Mouse (Mus musculus): ENCODE data around the gene Ptprg. TPM values are rescaled to one million over a fixed set of nuclear protein-coding genes. Genes with fewer than 3 reads are reported as not detected.

Gene Ptprg
- polyA plus RNA-seq, 1 experiment from 2014 or later, result 47.5 TPM

GRCm38 (mm10) chr14:12113326-12113725 is 560.0 kb downstream of the Ptprg start:
- Histone ChIP-seq H3K27me3 (no peaks in the 10 kb centered on the region), H3K4me1 (replicated peaks) (0 out of 2 replicates have a peak, but pooled peaks cover 3% of the 10 kb centered on the region), H3K9ac (no peak overlapping the region), H3K27ac (no peak overlapping the region), H3K9me3 (no peaks in the 10 kb centered on the region), H3K4me2 (no peak overlapping the region), H3K4me3 (no peak overlapping the region), H3K36me3 (no peaks in the 10 kb centered on the region)
- 65% methylated on average over 5 of the region's 5 CpGs for WGBS
- no peak for ATAC-seq (ENCODE audit: low FRiP score)

GRCm38 (mm10) chr14:12114016-12114415 is 560.7 kb downstream of the Ptprg start:
- H3K36me3 ChIP-seq, result no peaks in the 10 kb centered on the region
- H3K27me3 ChIP-seq, result no peaks in the 10 kb centered on the region
- ATAC-seq (ENCODE audit: low FRiP score), result no peak
- no peak overlapping the region for H3K4me3 ChIP-seq
- H3K9me3 ChIP-seq, result no peaks in the 10 kb centered on the region
- no peak overlapping the region for H3K27ac ChIP-seq
- H3K4me2 ChIP-seq, result no peak overlapping the region
- no peak overlapping the region for H3K9ac ChIP-seq
- 87% methylated on average over 6 of the region's 6 CpGs for WGBS
- 0 out of 2 replicates have a peak, but pooled peaks cover 3% of the 10 kb centered on the region for H3K4me1 ChIP-seq (replicated peaks)

GRCm38 (mm10) chr14:12119260-12119659 is 565.9 kb downstream of the Ptprg start:
- no peak for ATAC-seq (ENCODE audit: low FRiP score)
- 70% methylated on average over 8 of the region's 8 CpGs for WGBS

GRCm38 (mm10) chr14:12121906-12122305 is 568.6 kb downstream of the Ptprg start:
- H3K9me3 ChIP-seq, result no peaks in the 10 kb centered on the region
- no peaks in the 10 kb centered on the region for H3K27me3 ChIP-seq
- H3K4me2 ChIP-seq, result no peak overlapping the region
- no peak overlapping the region for H3K9ac ChIP-seq
- peaks cover 6% of the 10 kb centered on the region for H3K36me3 ChIP-seq
- H3K4me3 ChIP-seq, result no peak overlapping the region
- no peak overlapping the region for H3K27ac ChIP-seq
- H3K4me1 ChIP-seq (replicated peaks), result no peaks in the 10 kb centered on the region
- no peak for ATAC-seq (ENCODE audit: low FRiP score)
- 78% methylated on average over 7 of the region's 7 CpGs for WGBS

More at GRCm38 (mm10) chr14:12119260-12119659, 565.9 kb downstream of the Ptprg start:
- no peak overlapping the region for H3K4me2 ChIP-seq
- no peak overlapping the region for H3K9ac ChIP-seq
- H3K4me1 ChIP-seq (replicated peaks), result no peaks in the 10 kb centered on the region
- H3K4me3 ChIP-seq, result no peak overlapping the region
- no peaks in the 10 kb centered on the region for H3K9me3 ChIP-seq
- H3K27me3 ChIP-seq, result no peaks in the 10 kb centered on the region
- H3K36me3 ChIP-seq, result peaks cover 6% of the 10 kb centered on the region
- no peak overlapping the region for H3K27ac ChIP-seq

DNA sequence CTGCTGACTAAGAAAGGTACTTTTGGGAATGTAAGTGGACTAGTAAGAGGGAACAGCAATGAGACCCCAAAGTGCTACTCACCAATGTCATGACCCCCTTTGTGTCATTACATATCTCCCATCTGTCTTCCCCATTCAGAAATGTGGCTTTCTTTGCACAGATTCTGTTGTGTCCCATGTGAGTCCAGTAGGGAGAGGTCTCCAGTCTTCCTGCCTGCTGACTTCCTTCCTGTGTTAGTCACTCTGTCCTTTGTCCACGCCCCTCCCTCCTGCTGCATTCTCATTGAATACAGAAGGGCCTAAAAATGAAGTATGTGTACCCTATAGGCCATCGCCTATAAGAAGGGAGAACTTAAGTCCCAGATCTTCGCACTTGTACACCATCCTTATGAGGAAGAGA is 571.4 kb downstream of the Ptprg start:
- no peak overlapping the region for H3K4me2 ChIP-seq
- no peaks in the 10 kb centered on the region for H3K27me3 ChIP-seq
- H3K4me3 ChIP-seq, result no peak overlapping the region
- 91% methylated on average over 3 of the region's 3 CpGs for WGBS
- no peaks in the 10 kb centered on the region for H3K4me1 ChIP-seq (replicated peaks)
- ATAC-seq (ENCODE audit: low FRiP score), result no peak
- peaks cover 6% of the 10 kb centered on the region for H3K36me3 ChIP-seq
- no peak overlapping the region for H3K9ac ChIP-seq
- H3K9me3 ChIP-seq, result no peaks in the 10 kb centered on the region
- no peak overlapping the region for H3K27ac ChIP-seq

DNA sequence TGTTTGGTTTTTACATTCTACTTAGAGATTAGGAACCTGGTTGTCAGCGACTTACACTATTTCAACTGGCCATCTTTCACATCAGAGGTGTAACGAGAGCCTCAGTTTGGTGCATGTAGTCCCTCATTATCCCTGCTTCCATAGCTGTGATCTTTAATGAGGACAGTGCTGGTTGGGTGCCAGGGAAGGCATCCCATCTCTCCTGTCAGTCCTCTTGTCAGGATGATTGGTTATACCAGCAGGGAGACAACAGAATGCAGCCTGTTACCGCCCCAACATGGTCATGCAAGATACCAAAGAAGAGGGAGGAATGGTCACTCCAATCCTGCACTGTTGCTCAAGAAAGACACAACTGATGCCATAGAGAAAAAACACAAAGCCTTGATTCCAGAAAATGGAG is 574.6 kb downstream of the Ptprg start:
- Histone ChIP-seq H3K4me2 (no peak overlapping the region), H3K4me3 (no peak overlapping the region), H3K27me3 (no peaks in the 10 kb centered on the region), H3K9ac (no peak overlapping the region), H3K27ac (no peak overlapping the region), H3K4me1 (replicated peaks) (no peaks in the 10 kb centered on the region), H3K36me3 (peaks cover 2% of the 10 kb centered on the region; the same call in 1 of the 2 replicates), H3K9me3 (no peaks in the 10 kb centered on the region)
- ATAC-seq (ENCODE audit: low FRiP score), result no peak
- WGBS, result 80% methylated on average over 3 of the region's 3 CpGs

GRCm38 (mm10) chr14:12132046-12132615 is 578.8 kb downstream of the Ptprg start:
- no peaks in the 10 kb centered on the region for H3K9me3 ChIP-seq
- no peaks in the 10 kb centered on the region for H3K36me3 ChIP-seq
- 87% methylated on average over 7 of the region's 7 CpGs for WGBS
- peaks cover 8% of the 10 kb centered on the region; the same call in 1 of the 2 replicates for H3K4me1 ChIP-seq (replicated peaks)
- no peak overlapping the region for H3K4me3 ChIP-seq
- no peak overlapping the region for H3K27ac ChIP-seq
- no peak overlapping the region for H3K4me2 ChIP-seq
- ATAC-seq (ENCODE audit: low FRiP score), result no peak
- no peaks in the 10 kb centered on the region for H3K27me3 ChIP-seq
- no peak overlapping the region for H3K9ac ChIP-seq

DNA sequence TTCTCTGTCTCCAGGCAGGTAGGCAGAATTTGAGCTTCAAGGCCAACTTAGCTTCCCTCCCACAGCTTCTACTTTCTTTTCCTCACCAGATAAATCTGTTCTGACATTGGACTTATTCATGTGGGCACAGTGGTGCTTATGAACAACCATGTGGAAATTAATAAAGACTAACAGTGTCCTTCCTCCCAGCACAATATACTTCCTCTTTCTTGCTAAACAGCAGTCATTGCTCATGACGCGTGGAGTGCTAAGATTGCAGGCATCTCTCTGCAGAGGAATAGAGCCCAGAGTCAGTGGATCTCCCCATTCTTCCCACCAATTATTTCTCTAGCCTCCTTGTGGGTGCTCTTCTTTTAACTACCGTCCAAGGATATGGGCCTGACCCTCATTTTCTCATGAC is 579.8 kb downstream of the Ptprg start:
- Histone ChIP-seq H3K9ac (no peak overlapping the region), H3K9me3 (no peaks in the 10 kb centered on the region), H3K27me3 (no peaks in the 10 kb centered on the region), H3K36me3 (no peaks in the 10 kb centered on the region), H3K4me1 (replicated peaks) (peaks cover 8% of the 10 kb centered on the region; the same call in 1 of the 2 replicates), H3K4me3 (no peak overlapping the region), H3K4me2 (no peak overlapping the region), H3K27ac (no peak overlapping the region)
- 87% methylated on average over 3 of the region's 3 CpGs for WGBS
- no peak for ATAC-seq (ENCODE audit: low FRiP score)

DNA sequence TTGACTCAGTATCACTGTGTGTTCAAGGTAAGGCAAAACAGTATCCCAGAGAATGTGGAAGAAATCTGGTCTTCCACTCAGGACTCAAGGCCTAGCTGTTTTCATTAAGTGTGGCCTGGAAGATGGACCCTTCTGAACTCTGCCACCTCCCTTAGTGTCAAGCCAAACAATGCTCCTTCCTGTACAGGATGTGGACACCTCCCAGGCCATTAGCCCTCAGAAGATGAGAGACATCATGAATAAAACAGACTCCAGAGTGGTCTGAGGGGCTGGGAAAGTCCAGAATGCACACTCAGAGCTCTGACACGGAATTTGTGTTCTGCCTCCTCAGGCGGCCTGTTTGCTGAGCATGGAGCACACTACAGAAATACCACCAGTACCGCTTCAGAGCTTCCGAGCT is 581.2 kb downstream of the Ptprg start:
- Histone ChIP-seq H3K9ac (no peak overlapping the region), H3K27me3 (no peaks in the 10 kb centered on the region), H3K27ac (no peak overlapping the region), H3K36me3 (no peaks in the 10 kb centered on the region), H3K9me3 (no peaks in the 10 kb centered on the region), H3K4me3 (no peak overlapping the region), H3K4me1 (replicated peaks) (peaks cover 14% of the 10 kb centered on the region; the same call in 1 of the 2 replicates), H3K4me2 (no peak overlapping the region)
- no peak for ATAC-seq (ENCODE audit: low FRiP score)
- WGBS, result 89% methylated on average over 4 of the region's 4 CpGs

GRCm38 (mm10) chr14:12136536-12136935 is 583.2 kb downstream of the Ptprg start:
- H3K9ac ChIP-seq, result no peak overlapping the region
- no peak for ATAC-seq (ENCODE audit: low FRiP score)
- 61% methylated on average over 4 of the region's 4 CpGs for WGBS
- no peaks in the 10 kb centered on the region for H3K9me3 ChIP-seq
- no peak overlapping the region for H3K4me2 ChIP-seq
- H3K4me3 ChIP-seq, result no peak overlapping the region
- H3K27ac ChIP-seq, result no peak overlapping the region
- no peaks in the 10 kb centered on the region for H3K36me3 ChIP-seq
- H3K4me1 ChIP-seq (replicated peaks), result peaks cover 17% of the 10 kb centered on the region; the same call in 1 of the 2 replicates
- H3K27me3 ChIP-seq, result no peaks in the 10 kb centered on the region

GRCm38 (mm10) chr14:12139643-12140481 is 586.5 kb downstream of the Ptprg start:
- Histone ChIP-seq H3K27me3 (no peaks in the 10 kb centered on the region), H3K27ac (no peak overlapping the region), H3K9ac (no peak overlapping the region), H3K9me3 (no peaks in the 10 kb centered on the region), H3K4me2 (peak overlapping the region; percentile 31; the same call in 1 of the 2 replicates), H3K4me1 (replicated peaks) (peaks cover 33% of the 10 kb centered on the region), H3K4me3 (no peak overlapping the region), H3K36me3 (no peaks in the 10 kb centered on the region)
- ATAC-seq (ENCODE audit: low FRiP score), result peak; percentile 79
- 44% methylated on average over 18 of the region's 18 CpGs for WGBS

- Histone ChIP-seq H3K9me3 (no peaks in the 10 kb centered on the region), H3K36me3 (peaks cover 6% of the 10 kb centered on the region; the same call in 1 of the 2 replicates), H3K27me3 (no peaks in the 10 kb centered on the region), H3K9ac (no peak overlapping the region), H3K4me1 (replicated peaks) (peaks cover 23% of the 10 kb centered on the region), H3K4me3 (no peak overlapping the region), H3K27ac (no peak overlapping the region), H3K4me2 (no peak overlapping the region)
- 27% methylated on average over 8 of the region's 8 CpGs for WGBS
- ATAC-seq (ENCODE audit: low FRiP score), result no peak
These were observed 590.7 kb downstream of the Ptprg start for GRCm38 (mm10) chr14:12143941-12144485.
